Mouse (Mus musculus) forebrain, embryonic 10.5 days (tissue): ENCODE results near the gene Arhgap19. TPM values are rescaled to one million over a fixed set of nuclear protein-coding genes. Genes with fewer than 3 reads are reported as not detected.

Experiments
- DNase-seq: peaks from one replicate; pipeline ENCODE4 v3.0.0-alpha.2; 2017; ENCODE audit warnings: low spot score; ENCODE audit errors: extremely low spot score
- H3K27ac ChIP-seq: fragments of 300-500 bp; sonication (generic); 2 replicates; pipeline ENCODE4 v1.5.1; 2016; ENCODE audit warnings: mild to moderate bottlenecking
- H3K27me3 ChIP-seq: fragments of 300-500 bp; sonication (generic); 2 replicates; pipeline ENCODE4 v1.6.1; 2016; ENCODE audit warnings: mild to moderate bottlenecking; ENCODE audit not compliant: poor library complexity, severe bottlenecking
- H3K36me3 ChIP-seq: fragments of 300-500 bp; sonication (generic); replicated peaks from 2 replicates; pipeline ENCODE4 v1.6.1; 2016; ENCODE audit warnings: mild to moderate bottlenecking, moderate library complexity
- H3K4me1 ChIP-seq: fragments of 300-500 bp; sonication (generic); 2 replicates; pipeline ENCODE4 v1.6.1; 2016
- H3K4me3 ChIP-seq: fragments of 300-500 bp; sonication (generic); 2 replicates; pipeline ENCODE4 v1.5.1; 2016; ENCODE audit warnings: mild to moderate bottlenecking, moderate library complexity
- H3K9me3 ChIP-seq: fragments of 300-500 bp; sonication (generic); 2 replicates; pipeline ENCODE4 v1.6.1; 2016; ENCODE audit warnings: mild to moderate bottlenecking, moderate library complexity
- WGBS: fragments of 180-500 bp; shearing (Covaris S2); methylation state at CpG from one replicate; pipeline ENCODE4 v1.1.7; 2016; 5-methylcytosine and 5-hydroxymethylcytosine counted together
- polyA plus RNA-seq: library from polyadenylated mRNA; unstranded; fragments of >200 nt; fragmentation: Nextera tagmentation; extraction: Ambion mirVana; gene quantifications from 2 replicates; pipeline ENCODE4 v1.2.1, GENCODE M21; 2016

Arhgap19 gene
- polyA plus RNA-seq, 1 experiment from 2014 or later, result 50.9 TPM

- peaks cover 30% of the 10 kb centered on the region for H3K27me3 ChIP-seq
- H3K4me3 ChIP-seq, result peak within 1 kb of the TSS; percentile 81
- no peaks in the 10 kb centered on the region for H3K9me3 ChIP-seq
- H3K27ac ChIP-seq, result peak within 1 kb of the TSS; percentile 96
- peaks cover 36% of the 10 kb centered on the region for H3K4me1 ChIP-seq
- WGBS, result under 1% methylated on average over 39 of the region's 39 CpGs
- DNase-seq, result peak; percentile 93
- H3K36me3 ChIP-seq, result no peaks in the 10 kb centered on the region
These were observed 27.7 kb upstream of the Arhgap19 start, which contains the start of gene Frat1 for GRCm38 (mm10) chr19:41829381-41830105. TSS of gene Frat1 (plus strand) at chr19:41829970.

DNA sequence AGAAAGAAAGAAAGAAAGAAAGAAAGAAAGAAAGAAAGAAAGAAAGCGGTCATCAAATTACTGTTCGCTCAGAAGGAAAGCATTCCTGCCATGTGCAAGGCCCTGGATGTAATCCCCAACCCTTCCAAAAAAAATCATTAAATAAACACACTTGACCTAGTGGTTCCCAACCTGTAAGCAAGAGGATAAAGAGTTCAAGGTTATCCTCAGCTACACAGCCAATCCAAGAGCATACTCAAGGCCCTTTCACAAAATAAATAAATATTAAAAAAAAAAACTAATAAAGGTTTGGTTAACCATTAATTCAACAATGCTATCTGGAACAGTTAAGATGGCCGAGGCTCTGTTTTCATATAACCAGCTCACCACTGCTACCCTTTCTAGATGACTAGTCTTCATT, 27.1 kb upstream of the Arhgap19 start:
- Histone ChIP-seq H3K36me3 (no peaks in the 10 kb centered on the region), H3K9me3 (no peaks in the 10 kb centered on the region), H3K4me1 (peaks cover 36% of the 10 kb centered on the region), H3K4me3 (peak overlapping the region; percentile 81), H3K27ac (0 out of 2 replicates have a peak overlapping the region, but pooled peaks have one; percentile 12), H3K27me3 (peaks cover 29% of the 10 kb centered on the region)
- no peak for DNase-seq
- 79% methylated on average over 3 of the region's 3 CpGs for WGBS

GRCm38 (mm10) chr19:41826529-41826928, 24.7 kb upstream of the Arhgap19 start:
- H3K4me3 ChIP-seq, result no peak overlapping the region
- no peaks in the 10 kb centered on the region for H3K36me3 ChIP-seq
- no peaks in the 10 kb centered on the region for H3K9me3 ChIP-seq
- 95% methylated on average over 3 of the region's 3 CpGs for WGBS
- peaks cover 19% of the 10 kb centered on the region for H3K4me1 ChIP-seq
- no peak overlapping the region for H3K27ac ChIP-seq
- DNase-seq, result no peak
- peaks cover 4% of the 10 kb centered on the region for H3K27me3 ChIP-seq

GRCm38 (mm10) chr19:41824950-41825349, 23.1 kb upstream of the Arhgap19 start:
- H3K27ac ChIP-seq, result no peak overlapping the region
- no peaks in the 10 kb centered on the region for H3K36me3 ChIP-seq
- H3K4me3 ChIP-seq, result no peak overlapping the region
- H3K27me3 ChIP-seq, result peaks cover 7% of the 10 kb centered on the region; the same call in 1 of the 2 replicates
- peaks cover 14% of the 10 kb centered on the region for H3K4me1 ChIP-seq
- WGBS, result 85% methylated on average over 5 of the region's 5 CpGs
- DNase-seq, result no peak
- H3K9me3 ChIP-seq, result no peaks in the 10 kb centered on the region

DNA sequence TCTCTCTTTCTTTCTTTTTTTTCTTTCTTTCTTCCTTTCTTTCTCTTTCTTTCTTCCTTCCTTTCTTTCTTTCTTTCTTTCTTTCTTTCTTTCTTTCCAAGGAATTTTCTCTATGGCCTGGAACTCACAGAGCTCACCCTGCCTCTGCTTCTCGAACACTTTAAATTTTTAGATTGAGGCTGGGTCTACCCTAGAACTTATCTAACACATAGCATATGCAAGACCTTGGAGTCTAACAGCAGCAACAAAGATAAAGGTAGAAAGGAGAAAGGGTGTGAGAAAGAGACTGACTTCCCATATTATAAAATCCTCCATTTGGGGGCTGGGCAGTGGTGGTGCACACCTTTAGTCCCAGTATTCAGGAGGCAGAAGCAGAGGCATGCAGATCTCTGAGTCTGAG, 20.7 kb upstream of the Arhgap19 start:
- no peak overlapping the region for H3K27ac ChIP-seq
- no peaks in the 10 kb centered on the region for H3K9me3 ChIP-seq
- no peak for DNase-seq
- WGBS, result 79% methylated on average over 1 of the region's 1 CpGs
- no peaks in the 10 kb centered on the region for H3K36me3 ChIP-seq
- peaks cover 7% of the 10 kb centered on the region; the same call in 1 of the 2 replicates for H3K27me3 ChIP-seq
- H3K4me3 ChIP-seq, result no peak overlapping the region
- peaks cover 11% of the 10 kb centered on the region for H3K4me1 ChIP-seq

DNA sequence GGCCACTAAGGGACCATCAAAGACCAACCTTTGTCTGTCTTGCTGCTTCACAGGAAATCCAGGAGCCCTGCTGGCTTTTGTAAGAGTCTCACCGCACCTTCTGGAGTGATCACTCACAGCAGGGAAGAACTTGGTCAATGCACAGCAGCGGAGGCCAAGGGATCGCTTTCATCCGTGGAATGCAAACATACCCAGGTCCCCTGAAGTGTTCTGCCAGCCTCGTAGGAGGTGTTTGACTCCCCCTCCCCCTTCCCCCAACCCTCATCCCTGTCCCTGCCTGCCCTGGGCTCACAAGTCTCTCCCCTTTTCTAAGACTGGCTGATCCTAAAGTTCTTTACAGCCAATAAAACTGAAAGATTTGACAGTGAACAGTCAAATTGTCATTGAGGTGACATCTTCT, 19.6 kb upstream of the Arhgap19 start:
- Histone ChIP-seq H3K9me3 (no peaks in the 10 kb centered on the region), H3K36me3 (no peaks in the 10 kb centered on the region), H3K4me1 (peaks cover 18% of the 10 kb centered on the region), H3K27ac (0 out of 2 replicates have a peak overlapping the region, but pooled peaks have one; percentile 30), H3K27me3 (peaks cover 7% of the 10 kb centered on the region; the same call in 1 of the 2 replicates), H3K4me3 (no peak overlapping the region)
- WGBS, result 4% methylated on average over 5 of the region's 5 CpGs
- no peak for DNase-seq

- Histone ChIP-seq H3K36me3 (no peaks in the 10 kb centered on the region), H3K27me3 (peaks cover 7% of the 10 kb centered on the region; the same call in 1 of the 2 replicates), H3K27ac (no peak overlapping the region), H3K9me3 (no peaks in the 10 kb centered on the region), H3K4me1 (peaks cover 18% of the 10 kb centered on the region), H3K4me3 (no peak overlapping the region)
- no peak for DNase-seq
- 84% methylated on average over 4 of the region's 4 CpGs for WGBS
These were observed 16.9 kb upstream of the Arhgap19 start for GRCm38 (mm10) chr19:41818749-41819148.

GRCm38 (mm10) chr19:41817325-41817724, 15.5 kb upstream of the Arhgap19 start:
- H3K4me1 ChIP-seq, result peaks cover 18% of the 10 kb centered on the region
- H3K36me3 ChIP-seq, result no peaks in the 10 kb centered on the region
- DNase-seq, result no peak
- H3K27ac ChIP-seq, result no peak overlapping the region; the same call in 1 of the 2 replicates
- H3K27me3 ChIP-seq, result peaks cover 7% of the 10 kb centered on the region; the same call in 1 of the 2 replicates
- WGBS, result 57% methylated on average over 10 of the region's 10 CpGs
- H3K9me3 ChIP-seq, result no peaks in the 10 kb centered on the region
- H3K4me3 ChIP-seq, result no peak overlapping the region

GRCm38 (mm10) chr19:41816915-41817314, 15.1 kb upstream of the Arhgap19 start:
- DNase-seq, result no peak
- no peak overlapping the region; the same call in 1 of the 2 replicates for H3K27ac ChIP-seq
- no peaks in the 10 kb centered on the region for H3K9me3 ChIP-seq
- H3K36me3 ChIP-seq, result no peaks in the 10 kb centered on the region
- H3K4me1 ChIP-seq, result peaks cover 18% of the 10 kb centered on the region
- H3K27me3 ChIP-seq, result peaks cover 7% of the 10 kb centered on the region; the same call in 1 of the 2 replicates
- 61% methylated on average over 5 of the region's 5 CpGs for WGBS
- H3K4me3 ChIP-seq, result no peak overlapping the region

DNA sequence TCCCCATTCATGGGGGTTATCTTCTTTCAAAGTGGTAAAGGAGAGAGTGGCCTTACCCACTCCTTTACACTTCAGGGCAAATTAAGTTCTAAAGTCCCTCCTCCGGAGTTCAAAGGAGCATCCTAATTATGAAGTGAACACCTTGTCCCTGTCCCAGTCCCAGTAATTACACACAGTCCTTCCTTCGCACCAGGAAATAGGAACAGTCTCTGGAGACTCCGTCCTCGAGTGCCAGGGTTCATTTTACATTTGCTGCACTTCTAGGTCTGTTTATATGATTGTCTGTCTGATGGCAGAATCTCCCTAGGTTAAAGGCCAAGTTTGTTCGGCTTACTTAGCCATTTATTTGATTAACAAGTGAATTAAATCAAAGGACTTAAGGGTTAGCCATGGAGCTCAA, 14.6 kb upstream of the Arhgap19 start:
- Histone ChIP-seq H3K27ac (no peak overlapping the region), H3K27me3 (peaks cover 6% of the 10 kb centered on the region; the same call in 1 of the 2 replicates), H3K4me3 (no peak overlapping the region), H3K9me3 (no peaks in the 10 kb centered on the region), H3K4me1 (peaks cover 16% of the 10 kb centered on the region), H3K36me3 (no peaks in the 10 kb centered on the region)
- WGBS, result 79% methylated on average over 5 of the region's 5 CpGs
- DNase-seq, result no peak

- DNase-seq, result no peak
- Histone ChIP-seq H3K27me3 (no peaks in the 10 kb centered on the region), H3K27ac (no peak overlapping the region), H3K4me1 (peaks cover 11% of the 10 kb centered on the region), H3K36me3 (no peaks in the 10 kb centered on the region), H3K4me3 (no peak overlapping the region), H3K9me3 (no peaks in the 10 kb centered on the region)
- 91% methylated on average over 4 of the region's 4 CpGs for WGBS
These were observed 11.5 kb upstream of the Arhgap19 start for GRCm38 (mm10) chr19:41813374-41813773.

DNA sequence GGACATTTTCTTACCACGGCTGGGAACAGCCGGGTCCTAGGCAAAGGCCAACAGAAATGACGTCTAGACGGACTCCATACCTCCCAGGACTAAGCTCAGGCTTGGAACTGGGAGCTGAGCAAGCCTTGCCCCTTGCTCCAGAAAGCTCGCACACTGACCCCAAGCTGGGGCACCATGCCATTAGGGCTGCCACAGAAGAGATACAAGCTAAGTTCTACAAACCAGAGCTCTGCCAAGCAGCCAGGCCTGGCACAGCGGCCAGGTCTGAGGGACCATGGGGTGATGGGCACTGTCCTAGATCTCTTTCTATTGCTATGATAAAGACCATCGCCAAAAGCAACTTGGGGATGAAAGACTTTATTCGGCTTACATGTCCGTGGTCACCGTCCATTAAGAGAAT, 10.7 kb upstream of the Arhgap19 start:
- WGBS, result 90% methylated on average over 10 of the region's 10 CpGs
- no peaks in the 10 kb centered on the region for H3K36me3 ChIP-seq
- no peak for DNase-seq
- H3K4me1 ChIP-seq, result peaks cover 11% of the 10 kb centered on the region
- no peak overlapping the region for H3K4me3 ChIP-seq
- H3K27ac ChIP-seq, result no peak overlapping the region
- no peaks in the 10 kb centered on the region for H3K27me3 ChIP-seq
- H3K9me3 ChIP-seq, result no peaks in the 10 kb centered on the region

- H3K36me3 ChIP-seq, result no peaks in the 10 kb centered on the region
- H3K4me3 ChIP-seq, result no peak overlapping the region
- peaks cover 12% of the 10 kb centered on the region for H3K9me3 ChIP-seq
- H3K27ac ChIP-seq, result no peak overlapping the region
- WGBS, result 90% methylated on average over 5 of the region's 5 CpGs
- no peaks in the 10 kb centered on the region for H3K27me3 ChIP-seq
- peaks cover 4% of the 10 kb centered on the region; the same call in 1 of the 2 replicates for H3K4me1 ChIP-seq
- DNase-seq, result no peak
These were observed 8.2 kb upstream of the Arhgap19 start for GRCm38 (mm10) chr19:41810074-41810473.
